Mouse (Mus musculus): ENCODE data around the gene Sigirr.

Sigirr gene

GRCm38 (mm10) chr7:141099911-141100691, at the start of gene Sigirr:
Gene Sigirr (minus strand): TSS chr7:141100572.
- peak; percentile 72 for DNase-seq

- no peak for DNase-seq
These were observed 48.3 kb upstream of the Sigirr start for GRCm38 (mm10) chr7:141148639-141149038.

- no peak for DNase-seq
These were observed 46.7 kb upstream of the Sigirr start for GRCm38 (mm10) chr7:141147044-141147443.

- DNase-seq, result no peak
These were observed 45.7 kb upstream of the Sigirr start for GRCm38 (mm10) chr7:141146043-141146595.

- no peak for DNase-seq
These were observed 45.0 kb upstream of the Sigirr start for GRCm38 (mm10) chr7:141145403-141145802.

- no peak for DNase-seq
These were observed 44.3 kb upstream of the Sigirr start for GRCm38 (mm10) chr7:141144650-141145049.

- DNase-seq, result no peak
These were observed 43.5 kb upstream of the Sigirr start for GRCm38 (mm10) chr7:141143861-141144260.

- peak; percentile 44 for DNase-seq
These were observed 42.7 kb upstream of the Sigirr start for GRCm38 (mm10) chr7:141143112-141143511.

GRCm38 (mm10) chr7:141141326-141141725, 41.0 kb upstream of the Sigirr start:
- no peak for DNase-seq

GRCm38 (mm10) chr7:141131904-141132755, 31.8 kb upstream of the Sigirr start:
- DNase-seq, result peak; percentile 29

GRCm38 (mm10) chr7:141131024-141131820, 30.9 kb upstream of the Sigirr start:
- peak; percentile 92 for DNase-seq

- DNase-seq, result no peak
These were observed 23.1 kb upstream of the Sigirr start for GRCm38 (mm10) chr7:141123517-141123856.

GRCm38 (mm10) chr7:141122689-141123516, 22.5 kb upstream of the Sigirr start:
- DNase-seq, result peak; percentile 98

- DNase-seq, result peak; percentile 68
These were observed 21.9 kb upstream of the Sigirr start, which contains the start of gene Ptdss2 for GRCm38 (mm10) chr7:141122245-141122644. Gene Ptdss2 (plus strand): TSS chr7:141122382.

- DNase-seq, result peak; percentile 77
These were observed 20.7 kb upstream of the Sigirr start for GRCm38 (mm10) chr7:141121051-141121531.

GRCm38 (mm10) chr7:141120605-141121004, 20.2 kb upstream of the Sigirr start:
- DNase-seq, result no peak

GRCm38 (mm10) chr7:141119487-141119886, 19.1 kb upstream of the Sigirr start:
- DNase-seq, result no peak

GRCm38 (mm10) chr7:141117636-141118035, 17.3 kb upstream of the Sigirr start, which contains the start of gene Ano9:
Gene Ano9 (minus strand): TSS chr7:141117806.
- peak; percentile 76 for DNase-seq

GRCm38 (mm10) chr7:141115874-141116273, 15.5 kb upstream of the Sigirr start:
- DNase-seq, result no peak

GRCm38 (mm10) chr7:141103161-141103560, 2.8 kb upstream of the Sigirr start:
- no peak for DNase-seq

- no peak for DNase-seq
These were observed 3.2 kb downstream of the Sigirr start for GRCm38 (mm10) chr7:141097177-141097576.
